Mouse (Mus musculus): ENCODE measurements at regions not wholly inside any gene's neighbourhood (a gene's known extent, or its start where the extent isn't known, plus 50 kb on each side); places are given as distances from the start of the nearest gene placed in this dataset.
"Not testable (repeated sequence)": the region's sequence is repeated elsewhere in the genome, so short reads cannot be mapped to it uniquely, and the experiment has no call there.

- H3K4me3 ChIP-seq = no peak overlapping the region
- TF ChIP-seq CTCF (conservative IDR thresholded peaks at IDR 0.05) = no peak
- no peak for DNase-seq (ENCODE audit: low spot score in 2 of 2)
- H3K27ac ChIP-seq = no peak overlapping the region
These were observed 186.3 kb downstream of the Tcp10c start for GRCm38 (mm10) chr17:13540446-13541241.

GRCm38 (mm10) chr17:13541249-13541648 is 186.9 kb downstream of the Tcp10c start:
- no peak for DNase-seq (ENCODE audit: low spot score in 2 of 2)
- TF ChIP-seq CTCF (conservative IDR thresholded peaks at IDR 0.05) = no peak
- no peak overlapping the region for H3K4me3 ChIP-seq
- no peak overlapping the region for H3K27ac ChIP-seq

GRCm38 (mm10) chr17:13542261-13542660 is 187.9 kb downstream of the Tcp10c start:
- Histone ChIP-seq H3K27ac (no peak overlapping the region), H3K4me3 (no peak overlapping the region)
- no peak for TF ChIP-seq CTCF (conservative IDR thresholded peaks at IDR 0.05)
- no peak for DNase-seq (ENCODE audit: low spot score in 2 of 2)

GRCm38 (mm10) chr17:13542856-13543255 is 188.5 kb downstream of the Tcp10c start:
- no peak for TF ChIP-seq CTCF (conservative IDR thresholded peaks at IDR 0.05)
- Histone ChIP-seq H3K4me3 (no peak overlapping the region), H3K27ac (no peak overlapping the region)
- no peak for DNase-seq (ENCODE audit: low spot score in 2 of 2)

- DNase-seq (ENCODE audit: low spot score in 2 of 2) = no peak
- H3K27ac ChIP-seq = no peak overlapping the region
- TF ChIP-seq CTCF (conservative IDR thresholded peaks at IDR 0.05) = 0 out of 2 replicates have a peak, but pooled peaks have one; percentile 20
- H3K4me3 ChIP-seq = no peak overlapping the region
These were observed 189.8 kb downstream of the Tcp10c start for GRCm38 (mm10) chr17:13544036-13544795.

GRCm38 (mm10) chr17:13546249-13546648 is 191.9 kb downstream of the Tcp10c start:
- Histone ChIP-seq H3K27ac (peak overlapping the region; percentile 90), H3K4me3 (no peak overlapping the region)
- no peak for TF ChIP-seq CTCF (conservative IDR thresholded peaks at IDR 0.05)
- DNase-seq (ENCODE audit: low spot score in 2 of 2) = no peak

- H3K4me3 ChIP-seq = no peak overlapping the region
- peak overlapping the region; percentile 90 for H3K27ac ChIP-seq
- DNase-seq (ENCODE audit: low spot score in 2 of 2) = peak; percentile 92 to 95
- no peak for TF ChIP-seq CTCF (conservative IDR thresholded peaks at IDR 0.05)
These were observed 192.3 kb downstream of the Tcp10c start for GRCm38 (mm10) chr17:13546669-13547085.

GRCm38 (mm10) chr17:13547657-13548360 is 193.4 kb downstream of the Tcp10c start:
- no peak for TF ChIP-seq CTCF (conservative IDR thresholded peaks at IDR 0.05)
- Histone ChIP-seq H3K27ac (peak overlapping the region; percentile 90), H3K4me3 (no peak overlapping the region)
- DNase-seq (ENCODE audit: low spot score in 2 of 2) = no peak

- no peak overlapping the region for H3K27ac ChIP-seq
- no peak for TF ChIP-seq CTCF (conservative IDR thresholded peaks at IDR 0.05)
- H3K4me3 ChIP-seq = no peak overlapping the region
- DNase-seq (ENCODE audit: low spot score in 2 of 2) = no peak
These were observed 195.9 kb downstream of the Tcp10c start for GRCm38 (mm10) chr17:13549975-13550895.

- H3K4me3 ChIP-seq; H3K27ac ChIP-seq; DNase-seq (ENCODE audit: low spot score in 2 of 2): not testable (repeated sequence)
These were observed 196.5 kb downstream of the Tcp10c start for GRCm38 (mm10) chr17:13550896-13551267.

GRCm38 (mm10) chr17:13551693-13552404 is 197.5 kb downstream of the Tcp10c start:
- not testable (repeated sequence) for DNase-seq (ENCODE audit: low spot score in 2 of 2); H3K27ac ChIP-seq; H3K4me3 ChIP-seq

GRCm38 (mm10) chr17:13552840-13553239 is 198.5 kb downstream of the Tcp10c start:
- not testable (repeated sequence) for DNase-seq (ENCODE audit: low spot score in 2 of 2); H3K4me3 ChIP-seq; H3K27ac ChIP-seq

GRCm38 (mm10) chr17:13555311-13556059 is 201.1 kb downstream of the Tcp10c start:
- H3K4me3 ChIP-seq; DNase-seq (ENCODE audit: low spot score in 2 of 2): not testable (repeated sequence)
- 0 out of 2 replicates have a peak overlapping the region, but pooled peaks have one; percentile 15 for H3K27ac ChIP-seq

GRCm38 (mm10) chr17:13556060-13556660 is 201.8 kb downstream of the Tcp10c start:
- H3K27ac ChIP-seq = 0 out of 2 replicates have a peak overlapping the region, but pooled peaks have one; percentile 18
- not testable (repeated sequence) for DNase-seq (ENCODE audit: low spot score in 2 of 2); H3K4me3 ChIP-seq
